Mouse (Mus musculus) adrenal gland, postnatal 36 days (tissue): ENCODE data around the gene Efna5. TPM values are rescaled to one million over a fixed set of nuclear protein-coding genes. Genes with fewer than 3 reads are reported as not detected.
A peak's percentile ranks its signal among the peaks of the same experiment; 100 is the strongest.

ENCODE experiments used
- DNase-seq, 2 experiments: peaks; one replicate each; pipeline ENCODE4 v3.0.0; 2021; ENCODE audit warnings: mixed read lengths in 1 of 2
- total RNA-seq, 2 experiments: library from RNA; stranded (reverse); gene quantifications; 2 replicates each; pipeline ENCODE4 v1.2.3; 2021

The Efna5 gene
- total RNA-seq, 2 experiments from 2014 or later, result 17.3 to 21.5 TPM

DNA sequence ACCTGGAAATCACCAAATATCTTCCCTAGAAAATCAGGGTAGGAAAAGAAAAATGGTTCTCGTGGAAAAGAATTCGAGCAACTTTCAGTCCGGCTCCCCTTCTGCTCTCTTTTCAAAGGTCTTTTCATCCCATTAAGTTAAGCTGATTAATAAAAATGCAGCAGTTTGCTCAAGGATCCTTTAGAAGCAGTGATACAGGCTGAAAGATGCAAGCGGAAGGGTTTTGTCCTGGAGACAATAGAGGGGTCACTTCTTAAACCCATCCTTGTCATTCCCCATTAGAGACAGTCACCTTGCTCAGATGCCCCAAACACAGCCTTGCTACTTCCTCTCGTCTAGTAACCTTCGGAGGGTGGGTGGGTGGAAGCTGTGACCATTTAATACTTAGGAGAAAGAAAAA lies 27.4 kb downstream of the Efna5 start:
- DNase-seq, result no peak

DNA sequence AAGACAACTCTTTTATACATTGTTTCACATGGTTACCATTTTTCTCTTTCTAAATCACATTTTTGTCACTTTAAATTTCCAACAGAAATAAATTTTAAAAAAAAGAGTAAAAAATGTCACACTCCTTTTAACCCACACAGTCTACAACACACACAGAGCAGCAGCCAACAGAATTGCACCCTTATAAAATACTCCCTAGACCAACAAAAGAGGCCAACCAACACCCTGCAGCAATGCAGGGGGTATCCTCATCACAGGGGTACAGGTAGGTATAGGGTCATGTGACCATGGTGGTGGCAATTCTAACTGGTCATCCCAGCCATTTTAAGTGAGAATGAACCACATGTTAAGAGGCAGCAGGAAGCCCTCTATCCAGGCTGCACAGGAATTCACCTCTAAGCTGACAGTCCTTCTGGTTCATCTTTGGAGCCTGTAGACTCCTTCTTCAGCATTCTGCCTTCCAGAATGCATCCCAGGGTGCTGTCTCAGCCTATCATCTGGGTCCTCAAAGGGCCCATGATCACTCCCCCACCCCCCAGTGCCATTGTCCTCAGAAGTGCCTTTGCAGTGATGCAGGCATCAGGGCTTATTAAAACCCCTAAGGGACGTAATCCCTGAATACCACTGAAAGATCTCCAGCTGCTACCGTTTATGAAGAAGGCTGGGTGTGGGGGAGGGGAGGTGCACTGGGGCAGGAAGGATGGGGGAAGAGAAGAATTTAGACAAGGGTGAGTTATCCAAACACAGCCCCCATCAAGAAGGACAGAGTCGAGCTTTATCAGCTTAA lies 28.1 kb downstream of the Efna5 start:
- no peak for DNase-seq

DNA sequence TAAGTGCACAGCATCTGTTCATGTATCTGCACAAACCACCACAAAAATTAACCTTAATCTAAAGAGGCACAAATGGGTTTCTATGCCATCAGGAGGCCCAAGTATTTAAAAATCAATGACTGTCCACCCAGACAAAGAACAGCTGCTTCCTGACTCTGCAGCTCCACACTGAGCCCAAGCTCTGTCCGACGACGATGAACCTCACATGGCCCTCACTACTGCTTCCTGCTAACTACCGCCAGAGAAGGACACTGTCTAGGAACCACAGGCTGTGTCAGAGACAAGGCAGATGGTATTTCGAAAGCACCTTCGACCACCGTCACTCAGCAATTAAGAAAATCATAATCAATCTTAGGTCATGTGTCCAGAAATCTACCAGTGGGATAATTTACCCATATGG lies 29.8 kb downstream of the Efna5 start:
- no peak for DNase-seq

DNA sequence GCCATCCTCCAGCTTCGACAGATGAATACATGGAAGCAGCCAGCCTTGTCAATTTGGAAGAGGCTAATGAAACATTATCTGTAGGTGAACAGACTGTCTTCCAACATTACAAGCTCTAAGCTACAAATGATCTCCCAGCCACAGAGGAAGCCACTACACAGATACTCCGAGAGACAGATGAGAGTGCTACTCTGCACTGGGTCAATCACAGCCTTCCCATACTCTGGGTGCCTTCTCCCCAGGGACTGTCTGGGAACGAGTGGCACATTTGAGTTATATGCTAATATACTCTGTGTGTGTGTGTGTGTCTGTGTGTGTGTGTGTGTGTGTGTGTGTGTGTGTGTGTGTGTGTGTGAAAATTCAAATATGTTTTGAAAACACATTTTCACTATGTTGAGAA lies 30.5 kb downstream of the Efna5 start:
- no peak for DNase-seq

DNA sequence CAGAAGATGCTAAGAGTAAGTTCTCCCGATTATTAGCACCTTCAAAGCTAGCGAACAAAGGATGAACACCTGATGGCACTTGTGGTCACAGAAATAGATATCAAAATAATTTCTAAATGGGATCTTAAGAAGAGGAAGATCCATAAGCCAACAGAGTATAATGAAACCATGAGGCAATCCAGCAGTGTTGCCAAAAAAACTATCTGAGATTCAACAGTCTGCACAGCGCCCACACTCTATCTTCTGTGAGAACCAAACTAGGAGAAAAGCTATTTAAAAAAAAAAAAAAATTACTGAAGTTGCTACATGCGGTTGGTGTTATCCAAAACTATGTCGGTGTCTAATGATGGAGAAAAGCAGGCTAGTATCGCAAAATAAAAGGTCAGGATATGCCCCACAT lies 31.4 kb downstream of the Efna5 start:
- no peak for DNase-seq

DNA sequence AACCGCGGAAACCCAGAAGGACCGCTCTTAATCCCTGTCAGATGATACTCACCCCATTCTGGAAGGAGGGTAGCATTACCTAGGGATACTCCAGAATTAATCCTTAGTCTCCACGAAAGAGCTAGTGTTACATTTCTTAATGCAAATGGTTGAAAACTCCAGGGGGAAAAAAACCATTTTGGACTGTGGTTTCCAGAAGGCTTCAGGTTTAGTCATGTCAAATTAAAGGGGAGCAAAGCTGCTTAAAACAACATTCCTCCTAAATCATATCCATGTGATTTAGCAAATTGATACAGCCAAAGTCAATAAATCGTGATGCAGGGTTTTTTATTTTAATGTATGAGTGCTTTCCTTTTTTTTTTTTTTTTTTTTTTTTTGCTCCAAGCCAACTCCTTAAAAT lies 35.5 kb downstream of the Efna5 start:
- no peak for DNase-seq

DNA sequence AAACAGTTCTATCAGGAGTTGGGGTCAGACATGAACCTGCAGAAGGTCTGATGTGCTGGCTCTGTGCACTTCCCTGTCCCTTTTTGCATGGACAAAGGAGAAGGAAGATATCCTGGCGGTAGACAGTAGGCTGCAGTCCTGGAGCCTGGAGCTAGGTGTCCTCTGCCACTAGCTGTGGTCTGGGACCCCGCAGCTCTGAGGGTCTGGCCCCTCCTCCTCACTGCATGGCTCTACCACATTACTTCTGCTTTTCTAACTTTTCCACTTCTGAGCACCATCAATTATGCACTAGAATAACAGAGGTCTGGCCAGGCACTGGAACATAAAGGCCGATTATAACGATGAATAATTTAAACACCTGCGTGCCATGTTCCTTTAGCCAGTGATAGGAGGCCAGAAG lies 36.8 kb downstream of the Efna5 start:
- no peak for DNase-seq

DNA sequence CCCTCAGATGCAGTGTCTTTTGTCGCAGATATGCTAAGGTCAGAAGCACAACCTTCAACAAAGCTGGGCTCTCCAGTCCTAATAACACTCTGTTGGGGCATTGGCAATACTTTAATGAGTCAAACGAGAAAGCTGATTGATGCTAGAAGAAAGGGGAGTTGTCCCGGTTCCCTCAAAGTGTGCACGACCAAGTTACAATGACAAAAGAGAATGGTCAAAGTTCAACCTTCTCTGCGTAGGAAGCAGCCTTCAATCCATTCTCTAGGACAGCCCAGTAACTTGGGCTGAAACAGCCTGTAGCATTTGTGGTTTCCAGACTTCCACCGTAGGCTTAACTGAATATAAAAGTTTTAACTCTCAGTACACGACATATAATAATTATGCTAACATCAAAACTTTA lies 43.8 kb downstream of the Efna5 start:
- no peak for DNase-seq

DNA sequence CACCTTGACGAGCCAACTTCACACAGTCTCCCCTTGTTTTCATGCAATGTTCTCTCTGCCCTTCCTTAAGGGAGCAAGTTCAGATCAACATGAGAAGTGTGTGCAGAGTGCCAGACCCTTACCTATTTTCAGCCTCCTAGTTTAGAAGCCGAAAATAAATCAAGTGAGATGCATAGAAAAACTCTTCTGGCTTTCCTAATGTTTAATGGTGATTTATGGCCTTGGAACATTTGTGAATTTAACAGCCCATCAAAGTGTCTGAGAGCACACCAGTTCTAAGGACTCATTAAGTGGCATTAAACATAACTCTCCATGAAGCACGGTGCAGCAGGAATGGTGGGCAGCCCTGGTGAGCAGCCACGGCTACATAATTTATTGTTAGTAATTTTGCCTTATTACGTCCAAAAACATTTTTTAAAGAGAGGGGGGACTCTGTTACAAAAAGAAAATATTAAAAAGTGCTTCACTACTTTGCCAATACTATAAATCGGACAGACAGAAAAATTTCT lies 44.5 kb downstream of the Efna5 start:
- DNase-seq, result no peak

DNA sequence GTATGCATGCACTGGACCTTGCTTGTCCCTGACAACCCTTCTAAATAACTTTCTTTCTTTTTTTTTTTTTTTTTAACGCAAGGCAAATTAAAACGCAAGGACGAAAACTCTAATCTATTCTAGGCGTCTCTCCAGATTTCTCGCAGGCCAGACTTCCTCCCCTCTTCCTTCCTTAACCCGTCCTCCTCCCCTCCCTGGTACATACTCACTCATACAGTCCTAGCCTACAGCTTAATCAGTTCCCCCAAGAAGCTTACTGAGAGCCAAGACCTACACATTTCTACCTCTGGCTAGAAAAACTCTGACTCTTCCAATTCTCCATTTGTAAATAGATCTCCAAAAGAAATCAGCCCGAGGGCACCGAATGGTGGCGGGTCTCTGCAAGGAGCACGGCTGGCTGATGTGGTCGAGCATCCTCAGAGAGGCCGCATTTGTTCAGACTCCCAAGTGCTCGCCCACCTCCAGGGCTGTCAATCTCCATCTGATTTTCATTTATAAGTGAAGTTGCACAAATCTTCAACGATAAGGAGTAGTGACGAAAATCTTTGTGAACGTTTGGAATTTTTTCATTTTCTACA lies 48.5 kb downstream of the Efna5 start:
- no peak for DNase-seq

DNA sequence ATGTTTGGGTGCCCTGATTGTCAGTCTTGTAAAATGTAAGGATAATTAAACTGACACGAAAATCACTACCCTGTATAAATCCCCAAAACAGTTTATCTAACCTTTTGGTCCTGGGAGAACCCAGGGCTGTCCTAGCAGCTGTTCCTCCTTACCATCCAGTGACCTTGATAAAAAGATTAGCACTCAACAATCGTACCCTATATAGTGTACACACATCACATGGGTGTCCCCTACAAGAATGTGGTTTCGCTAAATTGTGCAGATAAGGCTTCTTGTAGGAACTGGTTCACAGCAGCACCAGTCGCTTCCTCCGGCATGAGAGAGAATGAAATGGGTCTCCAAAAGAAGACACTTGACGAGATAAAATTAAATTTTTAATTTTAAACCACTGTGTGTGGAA lies 53.6 kb downstream of the Efna5 start:
- DNase-seq, result no peak

DNA sequence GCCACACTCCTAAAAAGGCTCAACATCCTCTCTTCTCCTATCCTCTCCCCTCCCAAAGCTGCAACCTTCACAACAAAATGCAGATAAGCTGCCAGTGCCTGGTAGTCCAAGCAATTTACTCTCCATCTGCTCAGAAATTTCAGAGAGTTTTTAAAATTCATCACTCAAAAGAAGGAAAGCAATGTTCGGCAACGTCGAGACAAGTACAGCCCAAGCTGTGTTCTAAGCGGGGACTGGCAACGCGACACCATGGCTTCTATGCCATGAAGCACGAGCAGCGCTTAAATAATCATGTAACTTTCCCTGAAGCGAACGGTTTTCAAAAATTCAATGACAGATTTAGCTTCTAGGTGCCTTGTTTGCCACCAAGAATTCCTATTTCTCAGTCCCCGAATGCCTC lies 59.9 kb downstream of the Efna5 start:
- DNase-seq, result no peak

DNA sequence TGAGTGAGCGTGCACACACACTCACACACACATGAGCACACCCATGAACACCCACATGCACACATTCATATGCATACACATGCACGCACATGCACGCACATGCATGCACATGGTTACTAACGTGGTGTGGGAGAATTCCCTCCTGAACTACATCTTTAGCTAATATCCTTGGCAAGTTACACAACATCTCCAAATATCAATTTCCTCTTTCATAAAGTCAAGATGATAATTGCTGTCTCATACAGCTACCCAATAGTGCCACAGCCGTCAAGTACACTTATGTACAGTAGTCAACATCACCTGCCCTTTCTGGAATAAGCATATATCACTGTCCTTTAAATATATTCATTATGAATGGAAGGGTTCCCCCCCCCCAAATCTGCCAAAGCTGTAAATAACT lies 61.2 kb downstream of the Efna5 start:
- no peak for DNase-seq

DNA sequence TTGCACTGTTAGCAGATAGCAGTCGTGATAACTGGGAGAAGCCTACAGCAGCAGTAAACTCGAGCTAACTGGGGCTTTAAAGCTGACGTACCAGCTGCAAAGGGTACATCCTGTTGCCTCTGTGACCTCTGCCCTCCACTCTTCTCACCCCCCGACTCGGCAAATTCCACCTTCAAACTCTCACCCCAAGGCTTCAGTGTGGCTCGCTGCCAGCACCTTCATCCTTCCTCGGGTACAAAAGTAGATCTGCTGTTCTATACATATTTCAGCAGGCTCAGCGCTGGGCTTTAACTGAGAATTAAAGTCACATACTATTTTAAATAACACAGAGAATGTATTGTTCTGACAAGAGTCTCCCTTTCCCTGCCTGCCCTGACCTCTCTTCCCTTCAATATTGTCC lies 62.3 kb downstream of the Efna5 start:
- peak in 1 of 2 experiments; percentile 7 for DNase-seq

DNA sequence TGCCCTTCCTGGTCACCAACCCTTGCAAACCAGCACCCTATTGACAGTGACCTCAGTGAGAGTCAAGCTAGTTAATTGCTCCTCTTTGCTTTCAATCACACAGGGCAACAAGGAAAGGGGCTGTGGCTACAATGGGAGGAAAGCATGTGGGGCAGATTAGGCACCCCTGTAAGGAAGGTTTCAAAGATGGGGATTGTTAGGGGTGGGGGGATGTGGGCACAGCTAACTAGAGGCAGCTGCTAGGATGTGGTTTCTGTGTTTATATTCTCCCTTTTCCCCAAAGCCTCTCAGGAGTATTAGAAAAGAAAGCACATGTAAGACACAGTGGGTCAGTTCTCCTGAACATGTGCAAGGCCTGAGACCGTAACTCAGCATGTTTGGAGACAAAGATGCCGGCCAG lies 62.8 kb downstream of the Efna5 start:
- DNase-seq, result no peak

DNA sequence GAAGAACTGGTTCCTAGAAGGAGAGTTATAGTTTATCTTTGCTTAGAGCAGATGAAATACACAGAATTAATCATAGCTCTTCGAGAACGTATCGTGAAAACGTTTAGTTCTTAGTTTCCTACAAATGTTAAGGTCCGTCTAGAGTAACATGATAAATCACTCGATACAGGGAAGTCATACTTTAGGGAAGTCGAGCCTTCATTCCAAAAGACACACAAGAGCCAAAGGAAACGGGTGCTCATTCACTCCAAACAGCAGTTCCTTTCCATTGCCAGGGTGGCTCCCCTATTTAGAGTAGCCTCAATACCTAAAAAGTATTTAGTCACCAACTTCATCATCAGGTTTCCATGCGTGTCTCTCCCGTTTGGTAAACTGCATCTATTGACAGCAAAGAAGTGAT lies 64.2 kb downstream of the Efna5 start:
- DNase-seq, result no peak

DNA sequence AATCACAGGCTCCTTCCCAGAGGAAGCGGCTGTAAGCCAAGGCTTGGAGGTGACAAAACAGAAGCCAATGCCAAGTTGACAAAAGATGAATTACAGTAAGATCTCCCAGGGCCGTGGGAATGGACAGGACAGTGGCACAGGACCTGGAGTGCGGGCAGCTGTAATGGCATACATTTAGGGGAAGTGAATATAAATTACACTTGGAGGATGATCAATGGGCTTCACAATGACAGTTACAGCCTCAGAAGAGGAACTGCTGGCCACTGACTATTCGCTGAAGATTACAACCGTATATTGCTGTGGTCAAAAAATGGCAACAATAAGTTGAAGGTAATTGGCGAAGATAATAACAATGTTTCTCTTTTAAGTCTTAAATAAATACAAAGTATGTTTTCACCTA lies 67.7 kb downstream of the Efna5 start:
- DNase-seq, result peak; percentile 10 to 18

DNA sequence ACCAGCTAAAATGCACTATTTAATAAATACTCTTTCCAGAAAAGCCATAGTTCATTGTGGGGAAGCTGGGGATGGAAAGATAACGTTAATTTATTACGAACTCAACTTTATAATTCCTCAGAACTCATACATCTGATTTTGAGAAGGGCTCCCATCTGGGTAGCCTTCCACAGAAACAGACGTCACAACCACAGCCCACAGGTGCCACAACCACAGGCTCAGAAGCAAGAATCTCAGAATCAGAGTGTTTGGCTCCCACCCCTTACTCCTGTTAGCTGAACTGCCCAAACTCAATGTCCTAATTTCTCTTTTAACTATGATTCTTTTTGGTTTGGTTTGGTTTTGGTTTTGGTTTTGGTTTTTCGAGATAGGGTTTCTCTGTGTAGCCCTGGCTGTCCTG lies 73.2 kb downstream of the Efna5 start:
- DNase-seq, result no peak

DNA sequence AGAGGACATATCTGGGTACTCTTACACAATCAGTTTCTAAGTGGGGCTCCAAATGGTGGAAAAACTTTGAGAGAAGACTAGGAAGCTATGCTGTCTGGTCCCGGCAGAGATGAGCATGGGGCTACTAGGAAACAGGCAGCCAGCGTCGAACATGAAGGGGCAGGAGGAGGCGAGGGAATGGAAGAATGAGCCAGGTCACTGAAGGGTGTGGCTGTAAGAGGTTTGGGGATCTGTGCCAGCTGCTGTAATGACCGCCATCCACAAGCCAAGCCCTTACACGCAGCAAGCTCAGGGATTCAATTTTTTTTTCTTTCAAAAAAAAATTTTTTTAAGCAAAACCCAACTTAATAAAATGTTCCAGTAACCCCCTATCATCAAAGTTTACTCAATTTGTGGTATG lies 74.5 kb downstream of the Efna5 start:
- DNase-seq, result no peak

DNA sequence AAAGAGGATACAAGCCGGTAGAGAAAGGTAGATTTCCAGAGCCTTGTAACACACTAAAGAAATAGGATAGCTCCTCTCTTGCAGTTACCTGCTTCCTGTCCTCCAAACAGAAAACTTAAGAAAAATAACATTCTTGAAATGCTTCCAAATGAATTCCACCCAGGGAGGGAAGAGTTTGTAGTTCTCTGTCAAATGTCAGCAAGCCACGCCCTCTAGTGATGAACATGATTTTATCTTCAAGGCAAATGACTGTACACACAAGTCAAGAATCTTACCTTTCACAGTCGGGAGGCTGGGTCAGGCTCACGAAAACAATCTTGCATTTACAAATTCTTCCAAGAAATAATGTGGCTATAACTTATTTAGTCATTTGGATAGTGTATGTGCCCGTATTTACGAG lies 78.4 kb downstream of the Efna5 start:
- DNase-seq, result peak; percentile 12 to 25

DNA sequence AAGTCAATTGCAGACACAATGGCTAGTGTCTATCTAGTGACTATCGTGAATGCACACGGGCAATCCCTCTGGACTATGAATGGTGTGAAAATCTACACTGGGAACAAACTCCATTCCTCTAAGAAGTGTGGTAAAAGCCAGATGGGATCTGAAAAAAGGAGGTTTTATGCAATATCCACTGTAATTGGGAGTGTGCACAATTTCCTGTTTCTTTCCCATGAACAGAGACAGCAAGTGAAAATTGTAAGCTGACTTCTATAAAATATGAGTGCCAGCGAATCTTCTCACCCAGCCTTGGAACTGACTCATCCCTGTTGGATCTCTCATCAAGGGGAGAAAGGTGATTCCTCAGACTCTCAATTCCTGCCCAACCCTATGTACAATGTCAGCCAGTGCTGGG lies 83.8 kb downstream of the Efna5 start:
- no peak for DNase-seq

DNA sequence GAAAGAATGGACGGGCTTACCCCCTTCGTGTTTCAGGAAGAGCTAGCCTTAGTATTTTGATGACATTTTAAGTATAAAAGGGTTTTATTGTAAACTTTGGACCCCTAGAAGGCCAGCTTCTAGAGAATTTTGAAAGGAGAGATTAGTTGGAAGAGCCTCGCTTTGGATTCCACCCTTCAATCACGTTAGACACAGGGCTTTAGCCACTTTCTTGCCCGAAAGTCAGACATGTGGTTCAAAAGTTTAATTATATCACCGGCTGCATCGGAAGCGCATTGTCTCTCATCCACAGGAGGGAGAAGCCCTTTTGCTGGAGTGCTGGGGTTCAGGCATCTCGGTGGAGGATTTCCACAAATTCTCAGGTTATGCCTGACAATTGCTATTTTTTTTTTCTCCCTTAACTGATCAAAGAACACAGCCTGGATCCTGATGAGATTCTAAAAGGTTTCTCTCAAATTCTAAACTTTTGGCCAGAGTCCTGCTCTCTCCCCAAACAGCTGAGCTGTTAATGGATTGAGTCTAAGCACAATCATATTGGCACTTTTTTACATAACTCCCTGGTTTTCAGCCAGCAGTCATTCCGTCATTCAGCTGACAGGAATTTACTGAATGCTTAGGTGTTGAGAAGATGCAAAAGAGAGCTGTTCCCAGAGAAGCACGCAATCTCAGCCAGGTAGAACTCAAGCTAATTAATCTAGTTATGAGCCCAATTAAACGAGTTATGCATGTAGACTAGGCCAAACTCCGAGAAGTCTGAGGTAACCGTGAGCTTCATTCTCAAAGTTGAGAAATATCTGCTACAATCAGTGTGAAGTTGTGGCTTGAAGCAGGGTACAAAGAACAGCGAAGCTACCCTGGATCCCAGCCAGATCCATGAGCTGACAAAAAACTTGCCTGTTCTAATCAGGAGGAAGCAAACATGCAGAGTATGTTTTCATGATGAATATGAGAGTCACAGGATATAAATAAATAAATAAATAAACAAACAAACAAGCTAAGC lies 91.5 kb downstream of the Efna5 start:
- no peak for DNase-seq

DNA sequence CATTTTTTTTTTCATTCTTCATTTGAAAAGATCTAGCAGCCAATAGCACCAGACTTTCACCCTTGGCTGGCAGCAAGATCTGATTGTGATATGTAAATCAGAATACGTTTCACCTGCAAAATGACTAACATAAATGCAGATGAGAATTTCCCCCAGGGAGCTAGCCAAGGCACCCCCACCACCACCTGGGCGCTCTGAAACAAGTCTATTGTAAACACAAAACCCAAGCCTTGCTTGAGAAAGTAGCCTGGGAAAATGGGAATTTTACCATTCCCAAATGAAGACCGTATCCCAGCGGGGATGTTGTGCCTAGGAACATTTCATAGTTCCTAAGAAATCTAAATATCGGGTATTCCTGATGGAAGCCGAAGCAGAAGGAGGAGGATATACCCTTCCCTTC lies 92.3 kb downstream of the Efna5 start:
- DNase-seq, result no peak
